8 mouse cellular contexts compared by ENCODE assay signal in genomic region chr8:84936962-84937546, GRCm38 (mm10). TPM values are rescaled to one million over a fixed set of nuclear protein-coding genes. Genes with fewer than 3 reads are reported as not detected.
A peak's percentile ranks its signal among the peaks of the same experiment; 100 is the strongest.
DNase-seq lines count a peak whose midpoint lies in the region; ATAC-seq lines count a peak whose summit lies in the region.

Gene Mast1 (minus strand): TSS chr8:84937359.

- H3K4me3 ChIP-seq in kidney, embryonic 15.5 days (replicated peaks): peak within 1 kb of the TSS; percentile 48
- H3K4me3 ChIP-seq in liver, embryonic 11.5 days (ENCODE audit: low read depth, low read length): peak within 1 kb of the TSS; percentile 47
- peak within 1 kb of the TSS; percentile 44 for H3K4me3 ChIP-seq in stomach, embryonic 16.5 days (replicated peaks; ENCODE audit: low read length)

- intact Hi-C loops in gastrocnemius, postnatal 14 days (cut with DNase I; ENCODE audit: low total_unique reads): no loop called here

- H3K9ac ChIP-seq in kidney, embryonic 15.5 days: 0 out of 2 replicates have a peak within 1 kb of the TSS, but pooled peaks have one; percentile 21
- H3K9ac ChIP-seq in liver, embryonic 11.5 days (ENCODE audit: low read depth, low read length): no peak within 1 kb of the TSS
- H3K9ac ChIP-seq in stomach, embryonic 16.5 days (ENCODE audit: low read length): no peak within 1 kb of the TSS

- H3K27me3 ChIP-seq in kidney, embryonic 15.5 days: peaks cover 93% of the 10 kb centered on the region
- peaks cover 54% of the 10 kb centered on the region for H3K27me3 ChIP-seq in liver, embryonic 11.5 days (replicated peaks; ENCODE audit: control insufficient read depth, insufficient read depth, low read length)
- H3K27me3 ChIP-seq in stomach, embryonic 16.5 days (ENCODE audit: control insufficient read depth, insufficient read depth, low read length): peaks cover 45% of the 10 kb centered on the region

- 1% methylated on average over 48 of the region's 50 CpGs for WGBS in kidney, embryonic 15.5 days
- under 1% methylated on average over 49 of the region's 50 CpGs for WGBS in liver, embryonic 11.5 days
- under 1% methylated on average over 50 of the region's 50 CpGs for WGBS in stomach, embryonic 16.5 days

- no peak within 1 kb of the TSS for H3K27ac ChIP-seq in kidney, embryonic 15.5 days
- no peak within 1 kb of the TSS for H3K27ac ChIP-seq in liver, embryonic 11.5 days (ENCODE audit: low read depth, low read length)
- H3K27ac ChIP-seq in stomach, embryonic 16.5 days (ENCODE audit: low read length): no peak within 1 kb of the TSS

- peaks cover 21% of the 10 kb centered on the region for H3K4me1 ChIP-seq in kidney, embryonic 15.5 days
- peaks cover 18% of the 10 kb centered on the region for H3K4me1 ChIP-seq in liver, embryonic 11.5 days (replicated peaks; ENCODE audit: control insufficient read depth, insufficient read depth, low read length)
- peaks cover 4% of the 10 kb centered on the region; the same call in 1 of the 2 replicates for H3K4me1 ChIP-seq in stomach, embryonic 16.5 days (ENCODE audit: control insufficient read depth, insufficient read depth, low read length)

- no peaks in the 10 kb centered on the region for H3K9me3 ChIP-seq in kidney, embryonic 15.5 days (replicated peaks)
- no peaks in the 10 kb centered on the region for H3K9me3 ChIP-seq in liver, embryonic 11.5 days (ENCODE audit: control insufficient read depth, low read length)
- H3K9me3 ChIP-seq in stomach, embryonic 16.5 days (replicated peaks; ENCODE audit: control insufficient read depth, low read length): no peaks in the 10 kb centered on the region

- DNase-seq in urinary bladder, postnatal 25 days (ENCODE audit: low spot score): peak; percentile 52
- DNase-seq in urinary bladder, adult 18-20 months (ENCODE audit: low spot score in 2 of 2): no peak
- DNase-seq in cerebellum, postnatal 4 days (ENCODE audit: low spot score in 2 of 2): peak; percentile 68 to 85
- peak; percentile 61 for DNase-seq in gastrocnemius, postnatal 14 days
- peak; percentile 75 for DNase-seq in liver, embryonic 11.5 days (ENCODE audit: low spot score)
- peak; percentile 56 to 69 for DNase-seq in natural killer cell, adult 2 months (ENCODE audit: low spot score in 2 of 2)

- H3K36me3 ChIP-seq in kidney, embryonic 15.5 days: no peaks in the 10 kb centered on the region
- H3K36me3 ChIP-seq in liver, embryonic 11.5 days (ENCODE audit: control insufficient read depth, insufficient read depth, low read length): no peaks in the 10 kb centered on the region
- no peaks in the 10 kb centered on the region for H3K36me3 ChIP-seq in stomach, embryonic 16.5 days (ENCODE audit: control insufficient read depth, insufficient read depth, low read length)

- peak within 1 kb of the TSS; percentile 87 for H3K4me2 ChIP-seq in kidney, embryonic 15.5 days
- H3K4me2 ChIP-seq in liver, embryonic 11.5 days: peak within 1 kb of the TSS; percentile 73
- H3K4me2 ChIP-seq in stomach, embryonic 16.5 days (ENCODE audit: low read depth, low read length): peak within 1 kb of the TSS; percentile 65

- ATAC-seq in kidney, embryonic 15.5 days (replicated peaks; ENCODE audit: low FRiP score): peak; percentile 61
- peak; percentile 82 for ATAC-seq in liver, embryonic 11.5 days (replicated peaks; ENCODE audit: low FRiP score)
- peak; percentile 68 for ATAC-seq in stomach, embryonic 16.5 days (ENCODE audit: insufficient read depth, low FRiP score)

RNA-seq across cellular contexts. Expression of gene Mast1, which starts in this region (rescaled TPM):
- total RNA-seq in gastrocnemius, postnatal 14 days (2021): under 1 TPM in 1 of 2 experiments, not detected in 1; 0.07 TPM
- 0.40 and 0.48 TPM in 2 replicates for polyA plus RNA-seq in kidney, embryonic 15.5 days (2015; fragmentation: Nextera tagmentation; extraction: Ambion mirVana)
- polyA plus RNA-seq in liver, embryonic 11.5 days (2014; fragmentation: Nextera tagmentation; extraction: Ambion mirVana): 0.14 and 0.29 TPM in 2 replicates
- 1.4 and 1.6 TPM in 2 replicates for polyA plus RNA-seq in stomach, embryonic 16.5 days (2015; fragmentation: Nextera tagmentation; extraction: Ambion mirVana)

Comparison
In these comparisons a context has a peak if more than half of its experiments do, and no peak if none do; other contexts are left out.
1. DNase-seq: peak in urinary bladder, postnatal 25 days (single experiment), cerebellum, postnatal 4 days (2 of 2) and natural killer cell, adult 2 months (2 of 2); none in urinary bladder, adult 18-20 months (0 of 2).
2. Peak in DNase-seq in gastrocnemius, postnatal 14 days; RNA of the gene not detected or under 1 TPM.
3. Peak in ATAC-seq, H3K4me3 ChIP-seq, H3K9ac ChIP-seq and H3K4me2 ChIP-seq in kidney, embryonic 15.5 days; RNA of the gene not detected or under 1 TPM.
4. Peak in DNase-seq, ATAC-seq, H3K4me3 ChIP-seq and H3K4me2 ChIP-seq in liver, embryonic 11.5 days; RNA of the gene not detected or under 1 TPM.
5. Peak in every context shown above with its lines, with median percentiles within 50 percentile points of each other: ATAC-seq, H3K4me2 ChIP-seq and H3K4me3 ChIP-seq.